Mouse (Mus musculus) brown adipose tissue, adult 24 weeks (tissue): ENCODE measurements at regions not wholly inside any gene's neighbourhood (a gene's known extent, or its start where the extent isn't known, plus 50 kb on each side); places are given as distances from the start of the nearest gene placed in this dataset.

ENCODE experiments used
- H3K27ac ChIP-seq: fragments of 200-500 bp; replicated peaks from 2 replicates; pipeline ENCODE4 v1.5.1; 2012; ENCODE audit warnings: low read depth, mild to moderate bottlenecking, low read length
- H3K4me1 ChIP-seq: fragments of 200-500 bp; 2 replicates; pipeline ENCODE4 v1.6.1; 2012; ENCODE audit warnings: low read length, mixed read lengths; ENCODE audit not compliant: control insufficient read depth, insufficient read depth, insufficient read length
- H3K4me3 ChIP-seq: fragments of 200-500 bp; 2 replicates; pipeline ENCODE4 v1.5.1; 2012; ENCODE audit warnings: low read depth, mild to moderate bottlenecking, low read length, moderate library complexity; ENCODE audit not compliant: insufficient read depth

- H3K4me1 ChIP-seq = no peaks in the 10 kb centered on the region
- H3K4me3 ChIP-seq = no peak overlapping the region
- H3K27ac ChIP-seq = no peak overlapping the region
Observed at GRCm38 (mm10) chr10:30998163-30998944, 155.8 kb upstream of the Hey2 start.

GRCm38 (mm10) chr10:30992167-30992566 lies 149.6 kb upstream of the Hey2 start:
- H3K4me3 ChIP-seq = no peak overlapping the region
- no peak overlapping the region for H3K27ac ChIP-seq

GRCm38 (mm10) chr10:30980279-30980968 lies 137.8 kb upstream of the Hey2 start:
- Histone ChIP-seq H3K27ac (no peak overlapping the region), H3K4me3 (no peak overlapping the region), H3K4me1 (peaks cover 3% of the 10 kb centered on the region; the same call in 1 of the 2 replicates)

More at GRCm38 (mm10) chr10:30992167-30992566, 149.6 kb upstream of the Hey2 start:
- H3K4me1 ChIP-seq = no peaks in the 10 kb centered on the region

- no peak overlapping the region for H3K4me3 ChIP-seq
- peaks cover 3% of the 10 kb centered on the region; the same call in 1 of the 2 replicates for H3K4me1 ChIP-seq
- no peak overlapping the region for H3K27ac ChIP-seq
Observed at GRCm38 (mm10) chr10:30979766-30980165, 137.2 kb upstream of the Hey2 start.

- H3K27ac ChIP-seq = peak overlapping the region; percentile 85
- H3K4me1 ChIP-seq = no peaks in the 10 kb centered on the region
- no peak overlapping the region for H3K4me3 ChIP-seq
Observed at GRCm38 (mm10) chr10:30966176-30966575, 123.6 kb upstream of the Hey2 start.

- Histone ChIP-seq H3K4me3 (no peak overlapping the region), H3K4me1 (no peaks in the 10 kb centered on the region), H3K27ac (no peak overlapping the region)
Observed at GRCm38 (mm10) chr10:30953825-30954224, 111.2 kb upstream of the Hey2 start.

- H3K27ac ChIP-seq = no peak overlapping the region
- no peak overlapping the region for H3K4me3 ChIP-seq
- H3K4me1 ChIP-seq = no peaks in the 10 kb centered on the region
Observed at GRCm38 (mm10) chr10:30952410-30952809, 109.8 kb upstream of the Hey2 start.

GRCm38 (mm10) chr10:30946601-30947000 lies 104.0 kb upstream of the Hey2 start:
- no peaks in the 10 kb centered on the region for H3K4me1 ChIP-seq
- H3K27ac ChIP-seq = no peak overlapping the region
- H3K4me3 ChIP-seq = no peak overlapping the region

GRCm38 (mm10) chr10:30918322-30918988 lies 75.9 kb upstream of the Hey2 start:
- Histone ChIP-seq H3K4me1 (no peaks in the 10 kb centered on the region), H3K27ac (no peak overlapping the region), H3K4me3 (no peak overlapping the region)

- Histone ChIP-seq H3K4me3 (no peak overlapping the region), H3K4me1 (no peaks in the 10 kb centered on the region), H3K27ac (no peak overlapping the region)
Observed at GRCm38 (mm10) chr10:30893771-30894170, 51.2 kb upstream of the Hey2 start.
